Mouse (Mus musculus) heart, adult 2 months (tissue): ENCODE data around the gene Trim31.

Source experiments
- CTCF ChIP-seq: fragments of 200-600 bp; IDR thresholded peaks from 2 replicates; pipeline ENCODE4 v1.8.1; 2022; ENCODE audit warnings: antibody characterized with exemption, mild to moderate bottlenecking, moderate library complexity
- POLR2A ChIP-seq: fragments of 200-500 bp; IDR thresholded peaks from 2 replicates; pipeline ENCODE4 v1.6.1; 2011; ENCODE audit warnings: mild to moderate bottlenecking, low read depth, low read length, control low read depth; ENCODE audit not compliant: insufficient read depth

GRCm38 (mm10) chr17:36869955-36870810 is 27.7 kb upstream of the Trim31 start:
- no peak for TF ChIP-seq POLR2A
- TF ChIP-seq CTCF: no peak
